Mouse (Mus musculus): ENCODE results near the gene Ephb4.

DNA sequence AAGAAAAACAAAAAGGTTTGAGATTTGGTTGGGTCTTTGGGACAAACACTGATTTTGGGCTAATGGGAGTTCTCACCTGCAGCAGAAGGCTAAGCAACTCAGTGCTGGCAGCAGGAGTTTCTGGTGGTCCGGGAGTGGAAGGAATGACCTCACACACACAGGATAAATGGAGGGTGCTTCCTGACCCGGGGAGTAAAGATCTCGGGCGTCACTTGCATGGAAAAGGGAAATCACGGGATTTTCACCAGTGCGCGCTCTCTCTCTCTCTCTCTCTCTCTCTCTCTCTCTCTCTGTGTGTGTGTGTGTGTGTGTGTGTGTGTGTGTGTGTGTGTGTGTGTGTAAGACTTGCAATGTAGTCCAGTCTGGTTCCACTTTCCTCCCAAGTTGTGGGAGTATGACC, 2.1 kb upstream of the Ephb4 start:
- TF ChIP-seq CTCF (IDR thresholded peaks at IDR 0.05; ENCODE audit: extremely low read depth, insufficient read depth, low read length) (no peak), POLR2A (IDR thresholded peaks at IDR 0.05; ENCODE audit: extremely low read depth, insufficient read depth, low read length) (no peak)

Data from cortical plate, adult 2 months (tissue).